Mouse (Mus musculus) stomach, postnatal 0 days (tissue): ENCODE data around the gene Olfr1426.

Source experiments
- CTCF ChIP-seq: IDR thresholded peaks from 2 replicates; pipeline ENCODE4 v1.5.1; 2016; ENCODE audit warnings: antibody characterized with exemption, low read depth, mild to moderate bottlenecking, moderate library complexity
- EP300 ChIP-seq: optimal IDR thresholded peaks from 2 replicates; pipeline ENCODE3; 2016; ENCODE audit warnings: antibody characterized with exemption

DNA sequence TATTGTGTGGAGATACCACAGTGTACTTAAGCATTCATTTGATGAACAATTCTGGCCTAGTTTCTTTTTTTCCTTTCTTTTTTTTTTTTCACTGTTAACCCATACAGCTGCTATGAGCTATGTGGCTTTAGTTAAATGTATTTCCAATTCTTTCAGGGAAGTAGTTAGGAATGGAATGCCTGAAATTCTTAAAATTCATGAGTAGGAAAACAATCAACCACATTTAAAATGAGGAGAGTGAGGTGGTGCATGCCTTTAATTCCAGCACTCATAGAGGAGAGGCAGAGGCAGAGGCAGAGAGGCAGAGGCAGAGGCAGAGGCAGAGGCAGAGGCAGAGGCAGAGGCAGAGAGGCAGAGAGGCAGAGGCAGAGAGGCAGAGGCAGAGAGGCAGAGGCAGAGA, 54.1 kb downstream of the Olfr1426 start:
- TF ChIP-seq CTCF, result no peak
- no peak for TF ChIP-seq EP300
